Mouse (Mus musculus): ENCODE data around the gene Card10. TPM values are rescaled to one million over a fixed set of nuclear protein-coding genes. Genes with fewer than 3 reads are reported as not detected.

The Card10 gene
- polyA plus RNA-seq, 1 experiment from 2014 or later, result 2.5 TPM

DNA sequence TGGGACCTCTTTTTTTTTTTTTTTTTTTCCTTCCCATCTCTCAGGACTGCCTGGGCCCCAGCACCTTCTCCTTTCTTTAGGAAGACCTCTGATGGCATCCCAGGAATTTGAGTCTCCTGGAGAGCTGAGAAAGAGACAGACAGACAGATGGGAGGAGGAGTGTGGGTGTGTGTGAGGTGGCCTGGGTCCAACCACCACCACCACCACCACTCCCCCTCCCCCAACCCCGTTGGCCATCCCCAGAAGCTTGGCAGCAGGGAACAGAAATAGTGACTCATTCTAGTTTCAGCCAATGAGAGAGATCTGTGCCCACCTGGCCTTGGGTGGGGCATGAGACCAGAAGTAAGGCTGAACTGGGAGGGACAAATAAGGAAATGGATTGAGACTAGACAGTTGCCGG is 3.8 kb upstream of the Card10 start:
- H3K9ac ChIP-seq, result no peak overlapping the region
- 58% methylated on average over 2 of the region's 2 CpGs for WGBS
- peaks cover 30% of the 10 kb centered on the region for H3K27me3 ChIP-seq (ENCODE audit: control insufficient read depth, insufficient read depth, low read length)
- H3K36me3 ChIP-seq (replicated peaks; ENCODE audit: control insufficient read depth, insufficient read depth), result no peaks in the 10 kb centered on the region
- H3K4me3 ChIP-seq (replicated peaks; ENCODE audit: low read length), result no peak overlapping the region
- no peak overlapping the region for H3K4me2 ChIP-seq (replicated peaks)
- H3K9me3 ChIP-seq (ENCODE audit: control insufficient read depth, low read length), result no peaks in the 10 kb centered on the region
- DNase-seq (ENCODE audit: low spot score), result no peak
- ATAC-seq (ENCODE audit: low FRiP score), result no peak
- H3K27ac ChIP-seq, result no peak overlapping the region
- peaks cover 14% of the 10 kb centered on the region; the same call in 1 of the 2 replicates for H3K4me1 ChIP-seq (replicated peaks; ENCODE audit: control insufficient read depth, insufficient read depth, low read length)

DNA sequence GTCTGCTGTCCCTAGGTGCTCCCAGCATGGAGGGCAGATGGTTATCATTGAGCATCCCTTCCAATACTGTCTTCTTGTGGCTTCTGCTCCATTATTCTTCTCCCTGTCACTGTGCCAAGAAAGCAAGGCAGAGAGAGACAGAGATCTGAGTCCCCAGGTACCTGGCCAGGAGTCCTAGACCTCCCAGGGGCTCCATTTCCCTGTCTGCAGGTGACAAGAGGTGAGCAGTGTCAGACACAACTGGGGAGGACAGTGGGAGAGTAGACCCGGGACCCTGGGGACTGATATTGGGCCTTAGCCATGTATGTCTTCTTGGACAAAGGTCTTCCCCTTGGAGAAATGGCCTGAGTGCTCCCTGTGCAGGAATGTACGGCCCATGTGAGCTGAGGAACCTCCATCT is 2.5 kb upstream of the Card10 start:
- WGBS, result 75% methylated on average over 2 of the region's 2 CpGs
- Histone ChIP-seq H3K9me3 (ENCODE audit: control insufficient read depth, low read length) (no peaks in the 10 kb centered on the region), H3K4me3 (replicated peaks; ENCODE audit: low read length) (no peak overlapping the region), H3K4me2 (replicated peaks) (no peak overlapping the region), H3K27me3 (ENCODE audit: control insufficient read depth, insufficient read depth, low read length) (peaks cover 41% of the 10 kb centered on the region), H3K4me1 (replicated peaks; ENCODE audit: control insufficient read depth, insufficient read depth, low read length) (peaks cover 15% of the 10 kb centered on the region; the same call in 1 of the 2 replicates), H3K36me3 (replicated peaks; ENCODE audit: control insufficient read depth, insufficient read depth) (no peaks in the 10 kb centered on the region), H3K27ac (no peak overlapping the region), H3K9ac (no peak overlapping the region)
- no peak for DNase-seq (ENCODE audit: low spot score)
- ATAC-seq (ENCODE audit: low FRiP score), result no peak

DNA sequence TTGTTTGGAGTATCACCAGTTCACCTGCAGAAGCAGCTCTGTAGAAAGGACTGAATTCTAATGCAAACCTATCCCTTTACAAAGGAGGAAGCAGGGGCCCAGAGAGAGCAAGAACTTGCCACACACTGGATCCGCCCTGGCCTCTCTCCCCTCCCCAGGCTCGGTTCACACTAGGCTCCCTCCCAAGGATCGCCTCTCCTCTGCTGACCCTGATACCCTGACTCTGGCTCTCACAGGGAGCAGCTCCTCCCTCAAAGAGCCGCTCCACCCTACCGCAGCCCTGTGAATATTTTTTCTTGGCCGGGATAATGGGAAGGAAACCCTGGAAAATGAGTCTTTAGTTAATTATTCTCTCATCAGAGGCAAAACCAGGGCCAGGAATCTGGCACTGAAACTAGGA is 1.5 kb upstream of the Card10 start:
- Histone ChIP-seq H3K36me3 (replicated peaks; ENCODE audit: control insufficient read depth, insufficient read depth) (no peaks in the 10 kb centered on the region), H3K9ac (no peak overlapping the region), H3K9me3 (ENCODE audit: control insufficient read depth, low read length) (no peaks in the 10 kb centered on the region), H3K4me1 (replicated peaks; ENCODE audit: control insufficient read depth, insufficient read depth, low read length) (peaks cover 15% of the 10 kb centered on the region; the same call in 1 of the 2 replicates), H3K27me3 (ENCODE audit: control insufficient read depth, insufficient read depth, low read length) (peaks cover 41% of the 10 kb centered on the region), H3K4me2 (replicated peaks) (no peak overlapping the region), H3K4me3 (replicated peaks; ENCODE audit: low read length) (no peak overlapping the region), H3K27ac (no peak overlapping the region)
- ATAC-seq (ENCODE audit: low FRiP score), result no peak
- WGBS, result 11% methylated on average over 6 of the region's 6 CpGs
- no peak for DNase-seq (ENCODE audit: low spot score)

DNA sequence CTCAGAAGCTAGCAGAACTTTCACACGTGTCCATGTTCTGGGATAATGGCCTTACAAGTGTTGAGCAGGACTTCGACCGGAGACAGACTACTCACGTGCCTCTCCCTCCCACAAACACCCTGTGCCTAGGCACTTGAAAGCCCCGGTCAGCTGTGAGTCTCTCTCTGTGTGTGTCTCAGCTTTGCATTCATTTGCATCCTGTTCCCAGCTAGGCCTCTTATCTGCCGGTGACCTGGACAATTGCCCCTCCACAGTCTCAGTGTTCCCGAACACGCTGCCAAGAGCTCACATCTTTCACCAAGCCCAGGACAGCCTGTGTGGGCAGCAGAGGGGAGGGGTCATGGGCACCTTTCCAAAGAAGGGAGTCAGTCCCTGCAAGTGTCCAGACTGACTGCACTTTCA is 658 bp upstream of the Card10 start:
- H3K4me3 ChIP-seq (replicated peaks; ENCODE audit: low read length), result no peak overlapping the region
- H3K9me3 ChIP-seq (ENCODE audit: control insufficient read depth, low read length), result no peaks in the 10 kb centered on the region
- no peak for ATAC-seq (ENCODE audit: low FRiP score)
- H3K27me3 ChIP-seq (ENCODE audit: control insufficient read depth, insufficient read depth, low read length), result peaks cover 41% of the 10 kb centered on the region
- H3K9ac ChIP-seq, result no peak overlapping the region
- no peak for DNase-seq (ENCODE audit: low spot score)
- H3K4me1 ChIP-seq (replicated peaks; ENCODE audit: control insufficient read depth, insufficient read depth, low read length), result peaks cover 15% of the 10 kb centered on the region; the same call in 1 of the 2 replicates
- no peak overlapping the region for H3K27ac ChIP-seq
- H3K36me3 ChIP-seq (replicated peaks; ENCODE audit: control insufficient read depth, insufficient read depth), result no peaks in the 10 kb centered on the region
- WGBS, result 4% methylated on average over 8 of the region's 8 CpGs
- no peak overlapping the region for H3K4me2 ChIP-seq (replicated peaks)

DNA sequence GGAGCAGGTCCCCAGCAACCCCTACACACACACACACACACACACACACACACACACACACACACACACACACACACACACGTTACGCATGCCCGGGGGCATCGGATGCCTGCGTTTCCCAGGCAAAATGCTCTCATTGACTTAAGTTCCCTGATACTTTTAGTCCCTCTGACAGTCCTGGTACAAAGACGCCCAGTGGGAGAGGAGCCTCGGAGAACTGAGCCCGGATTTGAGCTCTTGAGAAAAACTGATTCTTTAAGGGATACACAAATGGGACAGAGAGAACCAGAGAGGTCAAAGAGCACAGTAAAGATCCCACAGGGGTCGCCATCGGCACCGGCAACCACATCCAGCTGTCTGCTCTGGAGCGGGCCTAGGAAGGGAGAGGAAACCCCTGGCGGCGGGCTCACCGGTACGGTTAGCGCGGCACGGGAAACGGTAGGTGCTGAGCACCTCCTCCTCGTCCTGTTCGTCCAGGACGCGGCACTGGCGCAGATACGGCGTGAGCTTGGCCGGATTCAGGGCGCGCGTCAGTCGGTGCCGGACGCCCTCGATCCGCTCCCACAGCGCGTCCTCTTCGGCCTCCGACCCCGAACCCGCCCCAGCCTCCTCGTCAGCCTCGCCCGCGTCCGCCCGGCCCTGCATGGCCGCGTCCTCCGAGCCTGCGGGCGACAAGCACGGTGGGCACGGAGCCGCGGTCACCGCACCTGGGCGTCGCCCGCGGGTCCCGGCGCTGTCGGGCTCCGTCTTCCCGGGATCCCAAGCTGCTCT is 686 bp downstream of the Card10 start:
- Histone ChIP-seq H3K4me3 (replicated peaks; ENCODE audit: low read length) (peak overlapping the region; percentile 55), H3K9me3 (ENCODE audit: control insufficient read depth, low read length) (no peaks in the 10 kb centered on the region), H3K4me2 (replicated peaks) (peak overlapping the region; percentile 77), H3K4me1 (replicated peaks; ENCODE audit: control insufficient read depth, insufficient read depth, low read length) (peaks cover 15% of the 10 kb centered on the region; the same call in 1 of the 2 replicates), H3K27me3 (ENCODE audit: control insufficient read depth, insufficient read depth, low read length) (peaks cover 45% of the 10 kb centered on the region), H3K27ac (peak overlapping the region; percentile 7; the same call in 1 of the 2 replicates), H3K9ac (peak overlapping the region; percentile 62), H3K36me3 (replicated peaks; ENCODE audit: control insufficient read depth, insufficient read depth) (no peaks in the 10 kb centered on the region)
- no peak for DNase-seq (ENCODE audit: low spot score)
- WGBS, result 3% methylated on average over 62 of the region's 67 CpGs
- ATAC-seq (ENCODE audit: low FRiP score), result no peak

- no peak for ATAC-seq (ENCODE audit: low FRiP score)
- Histone ChIP-seq H3K4me1 (replicated peaks; ENCODE audit: control insufficient read depth, insufficient read depth, low read length) (peaks cover 15% of the 10 kb centered on the region; the same call in 1 of the 2 replicates), H3K9ac (0 out of 2 replicates have a peak overlapping the region, but pooled peaks have one; percentile 62)
Observed at GRCm38 (mm10) chr15:78801571-78801970, 1.3 kb downstream of the Card10 start.

DNA sequence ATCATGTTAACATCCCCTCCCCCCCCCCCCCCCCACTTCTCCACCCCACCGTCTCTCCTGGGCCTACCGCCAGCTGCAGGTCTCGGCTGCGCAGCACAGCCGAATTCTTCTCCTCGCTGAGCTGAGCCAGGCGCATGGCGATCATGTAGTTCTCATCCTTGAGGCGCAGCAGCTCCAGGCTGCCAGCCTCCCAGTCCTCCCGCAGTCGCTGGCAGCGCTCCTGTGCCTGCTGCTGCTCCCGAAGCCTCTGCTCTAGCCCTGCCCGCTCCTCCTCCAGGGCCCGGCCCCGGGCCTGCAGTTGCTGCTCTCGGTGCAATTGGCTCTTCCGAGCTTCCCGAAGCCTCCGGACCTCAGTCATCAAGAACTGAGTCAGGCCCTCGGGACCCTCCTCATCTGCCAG is 3.8 kb downstream of the Card10 start:
- 31% methylated on average over 21 of the region's 21 CpGs for WGBS
- Histone ChIP-seq H3K36me3 (replicated peaks; ENCODE audit: control insufficient read depth, insufficient read depth) (no peaks in the 10 kb centered on the region), H3K27ac (no peak overlapping the region), H3K27me3 (ENCODE audit: control insufficient read depth, insufficient read depth, low read length) (peaks cover 39% of the 10 kb centered on the region), H3K9ac (no peak overlapping the region), H3K9me3 (ENCODE audit: control insufficient read depth, low read length) (no peaks in the 10 kb centered on the region), H3K4me2 (replicated peaks) (no peak overlapping the region), H3K4me1 (replicated peaks; ENCODE audit: control insufficient read depth, insufficient read depth, low read length) (peaks cover 15% of the 10 kb centered on the region; the same call in 1 of the 2 replicates), H3K4me3 (replicated peaks; ENCODE audit: low read length) (no peak overlapping the region)
- peak; percentile 33 for DNase-seq (ENCODE audit: low spot score)
- ATAC-seq (ENCODE audit: low FRiP score), result no peak

More at GRCm38 (mm10) chr15:78801571-78801970, 1.3 kb downstream of the Card10 start:
- Histone ChIP-seq H3K27me3 (ENCODE audit: control insufficient read depth, insufficient read depth, low read length) (peaks cover 45% of the 10 kb centered on the region), H3K9me3 (ENCODE audit: control insufficient read depth, low read length) (no peaks in the 10 kb centered on the region), H3K4me2 (replicated peaks) (peak overlapping the region; percentile 77), H3K36me3 (replicated peaks; ENCODE audit: control insufficient read depth, insufficient read depth) (no peaks in the 10 kb centered on the region), H3K27ac (no peak overlapping the region), H3K4me3 (replicated peaks; ENCODE audit: low read length) (peak overlapping the region; percentile 55)
- DNase-seq (ENCODE audit: low spot score), result no peak
- 60% methylated on average over 9 of the region's 9 CpGs for WGBS

DNA sequence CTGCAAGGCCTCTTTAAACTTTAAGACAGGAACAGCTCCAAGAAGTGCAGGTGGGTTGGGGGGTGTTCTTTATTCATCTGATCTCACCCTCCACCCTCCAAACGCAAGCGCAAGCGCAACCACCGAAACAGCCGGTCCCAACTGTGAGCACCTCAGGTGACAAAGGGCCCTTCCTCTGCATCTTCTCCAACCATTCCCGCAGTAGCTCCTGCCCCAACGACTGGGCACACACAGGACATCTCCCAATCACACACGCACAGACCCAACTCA is 5.8 kb downstream of the Card10 start:
- Histone ChIP-seq H3K4me3 (replicated peaks; ENCODE audit: low read length) (no peak overlapping the region), H3K4me2 (replicated peaks) (no peak overlapping the region), H3K36me3 (replicated peaks; ENCODE audit: control insufficient read depth, insufficient read depth) (no peaks in the 10 kb centered on the region), H3K9me3 (ENCODE audit: control insufficient read depth, low read length) (no peaks in the 10 kb centered on the region), H3K27me3 (ENCODE audit: control insufficient read depth, insufficient read depth, low read length) (peaks cover 19% of the 10 kb centered on the region), H3K27ac (no peak overlapping the region), H3K9ac (no peak overlapping the region), H3K4me1 (replicated peaks; ENCODE audit: control insufficient read depth, insufficient read depth, low read length) (peaks cover 5% of the 10 kb centered on the region; the same call in 1 of the 2 replicates)
- no peak for DNase-seq (ENCODE audit: low spot score)
- 85% methylated on average over 8 of the region's 8 CpGs for WGBS
- no peak for ATAC-seq (ENCODE audit: low FRiP score)

DNA sequence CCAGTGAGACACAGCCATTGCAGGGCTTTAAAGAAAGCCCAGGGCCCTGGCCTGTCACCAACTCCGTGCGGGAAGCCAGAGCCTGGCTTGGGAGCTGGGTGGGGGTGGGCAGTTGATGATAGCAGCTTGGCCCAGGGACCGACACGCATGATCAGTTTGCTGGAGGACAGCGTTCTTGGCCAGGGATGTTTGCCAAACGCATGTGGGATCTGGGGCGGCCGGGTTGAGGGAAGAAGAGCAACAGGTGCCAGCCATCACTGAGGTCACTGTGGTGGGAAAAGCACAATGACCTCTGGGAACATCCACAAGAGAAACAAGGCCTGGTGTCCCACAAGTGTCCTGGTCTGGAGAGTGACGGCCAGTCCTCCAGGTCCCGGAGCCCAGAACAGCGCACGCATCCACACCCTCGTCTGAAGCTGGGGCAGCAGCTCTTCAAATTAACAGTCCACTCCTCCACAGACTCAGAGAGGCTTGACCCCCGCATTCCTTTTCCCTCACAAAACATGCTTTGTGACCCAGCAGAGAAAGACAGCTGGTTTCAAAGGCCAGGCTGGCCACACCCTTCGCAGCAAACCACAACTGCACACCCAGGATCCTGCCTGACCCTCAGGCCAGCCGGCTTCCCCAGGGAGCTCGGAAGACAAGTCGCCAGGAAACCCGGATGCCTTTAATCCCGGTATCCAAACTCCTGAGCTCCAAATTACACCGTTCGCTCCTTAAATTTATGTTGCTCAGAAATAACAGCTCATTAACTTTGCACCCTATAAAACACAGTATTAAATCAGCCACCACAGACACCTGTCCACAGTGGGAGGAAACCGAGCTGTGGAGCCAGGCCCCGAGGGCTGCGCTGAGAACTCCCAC is 6.4 kb downstream of the Card10 start:
- H3K9me3 ChIP-seq (ENCODE audit: control insufficient read depth, low read length), result no peaks in the 10 kb centered on the region

More for the DNA sequence above, 6.4 kb downstream of the Card10 start:
- DNase-seq (ENCODE audit: low spot score) (no peak), ATAC-seq (ENCODE audit: low FRiP score) (no peak)
- Histone ChIP-seq H3K4me2 (replicated peaks) (no peak overlapping the region), H3K27ac (no peak overlapping the region), H3K4me1 (replicated peaks; ENCODE audit: control insufficient read depth, insufficient read depth, low read length) (no peaks in the 10 kb centered on the region), H3K27me3 (ENCODE audit: control insufficient read depth, insufficient read depth, low read length) (peaks cover 13% of the 10 kb centered on the region), H3K9ac (no peak overlapping the region), H3K36me3 (replicated peaks; ENCODE audit: control insufficient read depth, insufficient read depth) (no peaks in the 10 kb centered on the region), H3K4me3 (replicated peaks; ENCODE audit: low read length) (no peak overlapping the region)
- WGBS, result 33% methylated on average over 25 of the region's 25 CpGs

Data from hindbrain, embryonic 14.5 days (tissue).